Mouse (Mus musculus): ENCODE results near the gene Lingo2.

DNA sequence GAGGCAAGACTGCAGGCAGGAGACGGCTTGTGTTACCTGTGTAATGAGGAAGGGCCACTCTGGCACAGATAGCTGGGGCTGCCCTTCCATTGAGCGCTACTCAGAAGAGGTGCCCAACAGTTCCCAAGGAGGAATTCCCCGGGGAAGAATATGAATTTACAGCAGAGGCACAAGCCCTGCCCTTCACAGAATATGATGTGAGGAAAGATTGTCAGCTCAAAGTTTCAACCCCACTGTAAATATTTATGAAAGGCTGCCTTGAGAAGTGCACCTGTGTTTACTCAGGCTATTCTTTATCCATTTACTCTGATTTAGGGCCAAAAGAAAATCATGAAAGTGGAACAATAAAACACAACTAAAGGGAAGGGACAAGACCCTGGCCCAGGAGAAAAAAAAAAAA is 1034.1 kb downstream of the Lingo2 start:
- TF ChIP-seq GATA1 (IDR thresholded peaks at IDR 0.05; ENCODE audit: low read length) = no peak
- TF ChIP-seq TAL1 (IDR thresholded peaks at IDR 0.05; ENCODE audit: low read length) = no peak
